Mouse (Mus musculus) embryonic facial prominence, embryonic 11.5 days (tissue): ENCODE measurements at regions not wholly inside any gene's neighbourhood (a gene's known extent, or its start where the extent isn't known, plus 50 kb on each side); places are given as distances from the start of the nearest gene placed in this dataset.
A peak's percentile ranks its signal among the peaks of the same experiment; 100 is the strongest.

ENCODE experiments used
- ATAC-seq: fragments of 200-750 bp; cut with Nextera tagmentation; replicated peaks from 2 replicates; pipeline ENCODE4 v1.8.0; 2017; ENCODE audit warnings: low read depth; ENCODE audit not compliant: insufficient number of reproducible peaks, low FRiP score, low TSS enrichment
- DNase-seq: peaks from one replicate; pipeline ENCODE4 v3.0.0-alpha.2; 2015; ENCODE audit warnings: low spot score
- H3K27ac ChIP-seq: fragments of 300-500 bp; sonication (generic); replicated peaks from 2 replicates; pipeline ENCODE4 v1.5.1; 2014; ENCODE audit warnings: mild to moderate bottlenecking, low read depth, low read length, control low read depth
- H3K27me3 ChIP-seq: fragments of 300-500 bp; sonication (generic); 2 replicates; pipeline ENCODE4 v1.6.1; 2014; ENCODE audit warnings: mild to moderate bottlenecking, low read length, moderate library complexity, mixed read lengths; ENCODE audit not compliant: control insufficient read depth, insufficient read depth
- H3K36me3 ChIP-seq: fragments of 300-500 bp; sonication (generic); replicated peaks from 2 replicates; pipeline ENCODE4 v1.6.1; 2014; ENCODE audit warnings: low read depth, mild to moderate bottlenecking, low read length, moderate library complexity, mixed read lengths; ENCODE audit not compliant: control insufficient read depth, insufficient read depth
- H3K4me1 ChIP-seq: fragments of 300-500 bp; sonication (generic); 2 replicates; pipeline ENCODE4 v1.6.1; 2014; ENCODE audit warnings: low read length, mixed read lengths; ENCODE audit not compliant: control insufficient read depth, insufficient read depth
- H3K4me2 ChIP-seq: fragments of 300-500 bp; sonication (generic); 2 replicates; pipeline ENCODE4 v1.6.1; 2014; ENCODE audit warnings: low read depth, mild to moderate bottlenecking, control low read depth, low read length, moderate library complexity
- H3K4me3 ChIP-seq: fragments of 300-500 bp; sonication (generic); 2 replicates; pipeline ENCODE4 v1.5.1; 2014; ENCODE audit warnings: low read depth, low read length, control low read depth
- H3K9ac ChIP-seq: fragments of 300-500 bp; sonication (generic); replicated peaks from 2 replicates; pipeline ENCODE4 v1.6.1; 2014; ENCODE audit warnings: mild to moderate bottlenecking, control low read depth, low read length
- H3K9me3 ChIP-seq: fragments of 300-500 bp; sonication (generic); replicated peaks from 2 replicates; pipeline ENCODE4 v1.6.1; 2016; ENCODE audit warnings: mild to moderate bottlenecking, low read length, inconsistent platforms, mixed read lengths; ENCODE audit not compliant: control insufficient read depth
- WGBS: fragments of 180-500 bp; shearing (Covaris S2); extraction: QIAGEN DNeasy Blood & Tissue Kit; methylation state at CpG from one replicate; pipeline ENCODE4 v1.1.7; 2014; 5-methylcytosine and 5-hydroxymethylcytosine counted together

DNA sequence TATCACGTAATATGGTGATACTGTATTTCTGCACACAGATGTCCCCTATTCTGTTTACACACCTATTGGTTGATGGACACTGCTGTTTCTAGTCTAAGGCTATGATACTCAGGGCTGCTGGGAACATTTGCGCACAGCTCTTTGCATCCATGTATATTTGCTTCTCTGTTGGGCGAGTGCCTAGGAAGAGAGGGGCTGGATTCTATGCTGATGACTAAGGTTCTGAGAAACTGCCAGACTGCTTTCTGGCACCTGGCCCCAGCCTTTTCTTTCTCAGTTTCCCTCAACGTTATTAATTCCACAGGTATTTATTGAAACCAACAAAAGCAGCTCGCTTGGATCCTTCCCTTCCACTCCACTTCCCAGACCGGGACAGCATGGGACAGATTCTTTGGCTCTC, 142.2 kb upstream of the Rybp start:
- WGBS: 85% methylated on average over 6 of the region's 6 CpGs
- no peaks in the 10 kb centered on the region for H3K9me3 ChIP-seq
- H3K27ac ChIP-seq: no peak overlapping the region
- peaks cover 5% of the 10 kb centered on the region; the same call in 1 of the 2 replicates for H3K27me3 ChIP-seq
- DNase-seq (no peak), ATAC-seq (no peak)
- no peak overlapping the region for H3K4me3 ChIP-seq
- H3K4me1 ChIP-seq: peaks cover 6% of the 10 kb centered on the region
- H3K36me3 ChIP-seq: no peaks in the 10 kb centered on the region
- no peak overlapping the region for H3K9ac ChIP-seq
- no peak overlapping the region for H3K4me2 ChIP-seq

DNA sequence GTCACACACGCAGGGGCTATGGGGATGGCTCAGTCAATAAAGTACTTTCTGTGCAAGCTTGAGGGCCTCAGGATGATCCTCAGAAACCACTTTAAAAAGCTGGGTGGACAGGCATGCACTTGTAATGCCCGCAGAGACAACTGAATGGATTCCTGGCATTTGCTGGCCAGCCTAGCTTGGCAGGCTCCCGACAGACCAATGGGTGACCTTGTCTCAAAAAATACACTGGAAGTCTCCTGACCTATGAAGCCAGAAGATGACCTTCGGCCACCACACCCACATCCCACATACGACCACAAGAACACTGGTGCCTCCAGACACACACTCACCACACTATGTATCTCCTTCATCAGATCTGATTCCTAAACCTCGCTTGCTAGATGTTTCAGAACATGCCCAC, 141.5 kb upstream of the Rybp start:
- ATAC-seq: no peak

DNA sequence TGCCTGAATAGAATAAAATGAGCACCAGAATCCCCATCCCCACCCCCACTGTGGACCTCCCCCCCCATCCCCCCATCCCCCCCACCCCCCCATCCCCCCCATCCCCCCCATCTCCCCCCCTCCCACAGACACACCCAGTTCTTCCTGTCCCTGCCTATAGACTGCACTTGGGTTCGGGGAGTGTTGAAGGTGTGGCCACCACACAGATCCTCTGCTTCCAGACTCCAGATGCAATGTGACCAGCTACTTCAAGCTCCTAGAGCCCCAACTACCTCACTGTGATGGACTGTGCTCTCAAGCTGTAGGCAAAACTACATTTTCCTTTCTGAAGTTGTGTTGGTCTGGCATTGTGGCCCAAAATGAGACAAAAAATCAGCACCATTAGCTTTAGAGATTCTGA, 138.3 kb upstream of the Rybp start:
- Histone ChIP-seq H3K27me3 (peaks cover 5% of the 10 kb centered on the region; the same call in 1 of the 2 replicates), H3K9me3 (no peaks in the 10 kb centered on the region), H3K4me1 (peaks cover 5% of the 10 kb centered on the region), H3K4me3 (no peak overlapping the region), H3K27ac (no peak overlapping the region), H3K36me3 (no peaks in the 10 kb centered on the region), H3K4me2 (no peak overlapping the region), H3K9ac (no peak overlapping the region)
- no peak for DNase-seq
- WGBS: 75% methylated on average over 1 of the region's 1 CpGs
- ATAC-seq: no peak

More for the DNA sequence above, 141.5 kb upstream of the Rybp start:
- peaks cover 5% of the 10 kb centered on the region; the same call in 1 of the 2 replicates for H3K27me3 ChIP-seq
- no peak overlapping the region for H3K4me3 ChIP-seq
- H3K36me3 ChIP-seq: no peaks in the 10 kb centered on the region
- 73% methylated on average over 6 of the region's 6 CpGs for WGBS
- H3K9me3 ChIP-seq: no peaks in the 10 kb centered on the region
- H3K4me1 ChIP-seq: peaks cover 6% of the 10 kb centered on the region
- H3K27ac ChIP-seq: no peak overlapping the region
- no peak overlapping the region for H3K4me2 ChIP-seq
- no peak for DNase-seq
- no peak overlapping the region for H3K9ac ChIP-seq

DNA sequence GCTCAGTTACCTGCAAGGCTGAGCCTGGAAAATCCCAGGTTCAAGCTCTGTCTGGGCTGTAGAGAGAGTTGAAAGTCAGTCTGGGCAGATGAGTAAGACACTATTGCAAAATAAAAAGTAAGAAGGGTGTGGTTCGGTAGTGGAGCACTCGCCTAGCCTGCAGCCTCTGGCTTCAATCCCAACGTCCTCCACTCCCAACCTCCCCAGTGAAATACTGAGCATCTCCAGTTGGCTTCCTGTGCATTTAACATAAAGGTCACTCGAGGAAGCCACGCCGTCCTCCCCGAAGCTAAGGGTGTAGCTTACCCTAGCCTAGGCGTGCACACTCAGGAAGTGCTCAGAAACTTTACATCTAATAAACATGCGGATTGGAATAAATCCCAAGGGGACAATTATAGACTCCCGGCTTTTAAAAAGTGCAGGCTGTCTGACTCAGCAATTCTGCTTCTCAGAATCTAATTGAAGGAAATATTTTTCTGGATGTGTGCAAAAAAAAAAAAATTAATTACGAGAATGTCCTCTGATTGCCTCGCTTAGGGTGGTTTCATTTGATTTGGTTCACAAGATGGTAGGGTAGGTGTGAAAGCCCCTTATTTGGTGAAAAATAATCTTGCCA, 137.6 kb upstream of the Rybp start:
- Histone ChIP-seq H3K9me3 (no peaks in the 10 kb centered on the region), H3K9ac (no peak overlapping the region), H3K27ac (no peak overlapping the region), H3K4me1 (peaks cover 5% of the 10 kb centered on the region), H3K27me3 (no peaks in the 10 kb centered on the region), H3K4me2 (no peak overlapping the region), H3K36me3 (no peaks in the 10 kb centered on the region), H3K4me3 (no peak overlapping the region)
- ATAC-seq: no peak
- DNase-seq: peak; percentile 38
- WGBS: 42% methylated on average over 12 of the region's 12 CpGs

DNA sequence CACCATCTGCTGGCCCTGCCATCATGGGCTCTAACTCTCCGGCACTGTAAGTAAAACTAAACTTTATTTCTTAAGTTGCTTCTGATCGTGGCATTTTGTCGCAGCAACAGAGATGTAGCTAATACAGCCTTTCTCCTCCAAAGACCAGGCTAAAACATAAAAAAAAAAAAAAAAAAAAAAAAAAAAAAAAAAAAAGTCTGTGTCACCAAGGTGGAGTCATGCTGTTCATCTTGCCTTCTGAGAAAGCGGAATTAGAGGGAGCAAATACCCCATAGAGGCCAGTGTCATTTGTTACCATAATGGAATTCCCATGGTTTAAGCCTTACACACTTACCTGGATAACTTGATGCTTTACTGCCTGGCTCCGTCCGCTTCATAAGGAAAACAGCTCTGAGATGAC, 136.9 kb upstream of the Rybp start:
- H3K9ac ChIP-seq: no peak overlapping the region
- no peak overlapping the region for H3K27ac ChIP-seq
- DNase-seq (no peak), ATAC-seq (no peak)
- no peak overlapping the region for H3K4me2 ChIP-seq
- H3K4me3 ChIP-seq: no peak overlapping the region
- H3K36me3 ChIP-seq: no peaks in the 10 kb centered on the region
- no peaks in the 10 kb centered on the region for H3K27me3 ChIP-seq
- H3K4me1 ChIP-seq: peaks cover 5% of the 10 kb centered on the region
- H3K9me3 ChIP-seq: no peaks in the 10 kb centered on the region
- 88% methylated on average over 6 of the region's 6 CpGs for WGBS

DNA sequence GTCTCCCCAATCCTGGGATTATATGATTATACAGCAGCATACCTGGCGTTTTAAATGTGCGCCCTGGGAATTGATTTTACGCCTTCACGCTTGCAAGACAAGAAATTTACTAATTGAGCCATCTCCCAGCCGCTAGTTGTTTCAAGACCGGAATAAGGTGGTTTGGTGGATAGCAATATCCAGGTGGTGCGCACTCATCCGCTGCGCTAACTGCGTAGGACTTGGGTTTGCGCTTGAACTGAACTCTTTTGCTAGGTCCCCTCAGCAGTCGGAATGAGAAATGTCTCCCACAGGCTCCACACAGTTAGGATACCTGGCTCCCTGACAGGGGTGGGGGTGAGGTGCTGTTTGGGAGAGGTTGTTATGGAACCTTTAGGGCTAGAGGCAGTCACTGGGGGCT, 136.4 kb upstream of the Rybp start:
- DNase-seq (no peak), ATAC-seq (no peak)
- Histone ChIP-seq H3K27ac (no peak overlapping the region), H3K9me3 (no peaks in the 10 kb centered on the region), H3K4me1 (peaks cover 5% of the 10 kb centered on the region), H3K4me2 (no peak overlapping the region), H3K36me3 (no peaks in the 10 kb centered on the region), H3K9ac (no peak overlapping the region), H3K27me3 (no peaks in the 10 kb centered on the region), H3K4me3 (no peak overlapping the region)
- 93% methylated on average over 12 of the region's 12 CpGs for WGBS

DNA sequence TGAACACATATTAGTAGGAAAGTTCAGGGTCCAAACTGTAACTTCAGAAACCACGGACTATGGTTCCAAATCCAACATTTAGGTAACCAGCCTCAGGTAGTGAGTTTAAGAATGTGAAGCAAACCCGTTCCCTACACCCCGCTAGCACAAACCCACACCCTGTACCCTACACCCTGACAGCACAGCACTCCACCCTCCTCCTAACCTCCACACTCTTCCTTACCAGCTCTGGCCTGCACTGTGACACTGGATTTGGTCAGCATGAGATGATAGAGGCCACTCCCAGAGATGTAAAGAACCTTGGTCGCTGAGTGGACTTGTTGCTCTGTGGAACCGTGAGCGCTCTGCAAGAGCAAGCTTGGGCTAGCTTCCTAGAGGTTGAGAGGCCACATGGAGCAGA, 135.3 kb upstream of the Rybp start:
- Histone ChIP-seq H3K4me1 (peaks cover 5% of the 10 kb centered on the region), H3K4me3 (no peak overlapping the region), H3K9me3 (no peaks in the 10 kb centered on the region), H3K27me3 (no peaks in the 10 kb centered on the region), H3K36me3 (no peaks in the 10 kb centered on the region), H3K9ac (no peak overlapping the region), H3K4me2 (no peak overlapping the region), H3K27ac (peak overlapping the region; percentile 53; the same call in 1 of the 2 replicates)
- ATAC-seq (no peak), DNase-seq (no peak)
- 62% methylated on average over 6 of the region's 6 CpGs for WGBS

DNA sequence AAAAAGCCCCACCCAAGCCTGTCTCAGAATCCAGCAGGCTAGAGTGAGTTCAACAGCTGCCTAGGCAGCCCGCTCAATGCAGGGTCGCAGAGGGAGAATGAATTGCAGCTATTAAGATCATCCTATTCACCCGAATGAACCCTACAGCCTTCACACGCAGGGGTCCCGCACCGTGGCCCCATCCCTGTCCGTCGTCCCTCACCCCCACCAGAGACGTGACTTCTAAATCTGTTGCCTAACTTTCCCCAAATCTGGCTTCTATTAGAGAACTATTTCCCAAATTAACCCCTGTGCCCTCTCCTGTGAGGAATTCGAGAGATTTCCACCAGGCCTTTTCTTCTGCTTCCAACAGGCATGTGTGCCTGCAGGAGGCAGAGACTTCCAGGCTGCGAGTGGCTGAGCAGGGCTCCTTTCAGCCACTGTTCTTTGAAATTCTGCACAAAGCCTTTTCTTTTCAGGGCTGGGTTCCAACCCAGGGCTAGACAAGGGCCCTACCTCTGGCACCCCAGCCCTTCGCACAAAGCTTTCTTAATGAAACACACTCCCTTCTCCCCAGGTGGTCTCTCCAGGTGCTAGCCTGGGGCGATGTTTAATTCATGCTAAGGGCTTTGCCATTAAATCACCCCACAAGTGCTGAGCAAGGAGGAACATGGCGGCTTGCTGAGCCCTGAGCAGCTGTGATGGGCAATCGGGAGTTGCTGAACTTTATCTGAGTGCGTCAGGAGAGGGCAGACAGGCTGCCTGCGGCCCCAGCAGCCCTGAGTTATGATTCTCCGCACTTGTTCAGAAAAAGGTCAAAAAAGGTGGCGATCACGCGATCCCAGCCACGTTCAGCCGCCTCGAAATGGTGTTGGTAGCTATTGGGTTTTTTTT, 134.7 kb upstream of the Rybp start:
- no peak overlapping the region for H3K4me2 ChIP-seq
- 5% methylated on average over 24 of the region's 24 CpGs for WGBS
- H3K4me3 ChIP-seq: no peak overlapping the region
- H3K36me3 ChIP-seq: no peaks in the 10 kb centered on the region
- peak overlapping the region; percentile 53; the same call in 1 of the 2 replicates for H3K27ac ChIP-seq
- H3K9me3 ChIP-seq: no peaks in the 10 kb centered on the region
- H3K4me1 ChIP-seq: peaks cover 5% of the 10 kb centered on the region
- H3K9ac ChIP-seq: no peak overlapping the region; the same call in none of the 2 replicates
- DNase-seq (peak; percentile 88), ATAC-seq (peak; percentile 51)
- H3K27me3 ChIP-seq: no peaks in the 10 kb centered on the region
